Mouse (Mus musculus): Measurements from ENCODE around the gene Gm49510. TPM values are rescaled to one million over a fixed set of nuclear protein-coding genes. Genes with fewer than 3 reads are reported as not detected.

Gm49510 gene
- polyA plus RNA-seq, 1 experiment from 2014 or later: 0.16 TPM

DNA sequence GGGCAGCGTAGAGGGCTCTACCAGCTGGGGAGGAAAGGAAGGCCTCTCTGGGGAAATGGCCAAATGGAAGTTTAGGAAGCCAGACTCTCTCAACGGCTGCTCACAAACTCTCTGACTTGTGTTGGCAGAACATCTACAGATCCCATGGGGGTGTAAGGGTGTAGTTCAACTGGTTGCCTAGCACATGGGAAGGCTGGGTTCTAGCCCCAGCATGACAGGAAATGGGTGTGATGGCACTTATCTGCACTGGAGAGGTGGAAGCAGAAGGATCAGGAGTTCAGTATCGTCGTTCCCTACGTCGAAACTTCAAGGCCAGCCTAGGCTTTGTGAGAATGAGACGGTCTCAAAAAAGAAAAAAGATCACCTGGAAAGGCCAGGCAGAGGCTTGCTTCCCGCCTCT, 9.5 kb downstream of the Gm49510 start:
- 90% methylated on average over 8 of the region's 8 CpGs for WGBS
- no peaks in the 10 kb centered on the region for H3K36me3 ChIP-seq (replicated peaks; ENCODE audit: control insufficient read depth, insufficient read depth)
- DNase-seq (ENCODE audit: low spot score) (no peak), ATAC-seq (ENCODE audit: low FRiP score) (no peak)
- peaks cover 5% of the 10 kb centered on the region; the same call in 1 of the 2 replicates for H3K4me1 ChIP-seq (replicated peaks; ENCODE audit: control insufficient read depth, insufficient read depth, low read length)
- no peak overlapping the region for H3K4me2 ChIP-seq (replicated peaks)
- H3K4me3 ChIP-seq (replicated peaks; ENCODE audit: low read length): no peak overlapping the region
- H3K9ac ChIP-seq: no peak overlapping the region
- no peaks in the 10 kb centered on the region for H3K9me3 ChIP-seq (ENCODE audit: control insufficient read depth, low read length)
- no peaks in the 10 kb centered on the region for H3K27me3 ChIP-seq (ENCODE audit: control insufficient read depth, insufficient read depth, low read length)
- no peak overlapping the region for H3K27ac ChIP-seq

- no peaks in the 10 kb centered on the region for H3K9me3 ChIP-seq (ENCODE audit: control insufficient read depth, low read length)
- H3K27me3 ChIP-seq (ENCODE audit: control insufficient read depth, insufficient read depth, low read length): no peaks in the 10 kb centered on the region
- no peak overlapping the region for H3K9ac ChIP-seq
- no peak for DNase-seq (ENCODE audit: low spot score)
- no peak overlapping the region for H3K27ac ChIP-seq
- no peaks in the 10 kb centered on the region for H3K36me3 ChIP-seq (replicated peaks; ENCODE audit: control insufficient read depth, insufficient read depth)
- no peak overlapping the region for H3K4me3 ChIP-seq (replicated peaks; ENCODE audit: low read length)
- no peak overlapping the region for H3K4me2 ChIP-seq (replicated peaks)
- no peak for ATAC-seq (ENCODE audit: low FRiP score)
- WGBS: 38% methylated on average over 9 of the region's 9 CpGs
- H3K4me1 ChIP-seq (replicated peaks; ENCODE audit: control insufficient read depth, insufficient read depth, low read length): peaks cover 28% of the 10 kb centered on the region
These were observed 12.6 kb downstream of the Gm49510 start for GRCm38 (mm10) chr15:78912040-78912439.

DNA sequence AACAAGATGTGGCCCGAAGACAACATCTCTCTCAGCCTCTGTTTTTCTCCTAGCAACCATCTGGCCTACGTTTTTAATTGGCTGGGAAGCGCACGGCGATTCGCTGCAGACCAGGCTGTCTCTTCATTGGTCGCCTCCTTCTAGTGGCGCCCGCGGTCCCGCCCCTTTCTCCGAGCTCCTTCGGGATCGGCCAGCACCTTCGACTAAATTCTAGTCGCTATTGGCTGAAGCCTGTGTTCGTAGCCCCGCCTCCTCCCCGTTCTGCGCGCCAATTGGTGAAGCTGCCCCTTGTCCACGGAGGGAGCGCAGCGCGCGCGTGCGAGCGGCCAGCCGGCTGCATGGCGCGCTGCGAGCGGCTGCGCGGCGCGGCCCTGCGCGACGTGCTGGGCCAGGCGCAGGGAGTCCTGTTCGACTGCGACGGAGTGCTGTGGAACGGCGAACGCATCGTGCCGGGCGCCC, 14.2 kb downstream of the Gm49510 start, which contains the start of gene Pdxp:
Gene Pdxp (plus strand): TSS at position 288 of the 459 bp plus-strand sequence.
- peak; percentile 96 for DNase-seq (ENCODE audit: low spot score)
- H3K36me3 ChIP-seq (replicated peaks; ENCODE audit: control insufficient read depth, insufficient read depth): peaks cover 6% of the 10 kb centered on the region
- 1% methylated on average over 47 of the region's 51 CpGs for WGBS

DNA sequence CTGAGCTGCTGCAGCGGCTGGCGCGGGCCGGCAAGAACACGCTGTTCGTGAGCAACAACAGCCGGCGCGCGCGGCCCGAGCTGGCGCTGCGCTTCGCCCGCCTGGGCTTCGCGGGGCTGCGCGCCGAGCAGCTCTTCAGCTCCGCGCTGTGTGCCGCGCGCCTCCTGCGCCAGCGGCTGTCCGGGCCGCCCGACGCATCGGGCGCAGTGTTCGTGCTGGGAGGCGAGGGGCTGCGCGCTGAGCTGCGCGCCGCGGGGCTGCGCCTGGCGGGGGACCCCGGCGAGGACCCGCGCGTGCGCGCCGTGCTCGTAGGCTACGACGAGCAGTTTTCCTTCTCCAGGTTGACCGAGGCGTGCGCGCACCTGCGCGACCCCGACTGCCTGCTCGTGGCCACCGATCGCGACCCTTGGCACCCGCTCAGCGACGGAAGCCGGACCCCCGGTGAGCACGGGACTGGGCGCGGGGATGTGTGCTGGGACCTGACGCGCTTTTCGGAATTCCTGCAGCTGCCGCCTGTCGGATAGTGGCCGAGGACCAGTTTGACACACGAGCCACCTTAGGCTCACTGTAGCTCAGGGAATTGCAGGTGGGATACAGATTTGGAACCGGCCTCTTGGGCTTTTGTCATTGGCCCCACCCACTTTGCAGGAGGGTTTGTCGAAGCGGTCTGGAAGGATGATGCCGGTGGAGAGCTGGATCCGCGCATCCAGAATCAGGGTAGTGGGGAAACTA, 14.8 kb downstream of the Gm49510 start:
- Histone ChIP-seq H3K9ac (peak overlapping the region; percentile 87), H3K27me3 (ENCODE audit: control insufficient read depth, insufficient read depth, low read length) (no peaks in the 10 kb centered on the region), H3K36me3 (replicated peaks; ENCODE audit: control insufficient read depth, insufficient read depth) (peaks cover 10% of the 10 kb centered on the region), H3K4me1 (replicated peaks; ENCODE audit: control insufficient read depth, insufficient read depth, low read length) (peaks cover 28% of the 10 kb centered on the region), H3K27ac (peak overlapping the region; percentile 98), H3K4me2 (replicated peaks) (peak overlapping the region; percentile 93), H3K4me3 (replicated peaks; ENCODE audit: low read length) (peak overlapping the region; percentile 86), H3K9me3 (ENCODE audit: control insufficient read depth, low read length) (no peaks in the 10 kb centered on the region)
- DNase-seq (ENCODE audit: low spot score): peak; percentile 69
- peak; percentile 70 for ATAC-seq (ENCODE audit: low FRiP score)
- 0% methylated on average over 82 of the region's 87 CpGs for WGBS

More for the DNA sequence above, 14.2 kb downstream of the Gm49510 start, which contains the start of gene Pdxp:
- Histone ChIP-seq H3K27ac (peak within 1 kb of the TSS; percentile 98), H3K4me1 (replicated peaks; ENCODE audit: control insufficient read depth, insufficient read depth, low read length) (peaks cover 28% of the 10 kb centered on the region), H3K27me3 (ENCODE audit: control insufficient read depth, insufficient read depth, low read length) (no peaks in the 10 kb centered on the region), H3K4me3 (replicated peaks; ENCODE audit: low read length) (peak within 1 kb of the TSS; percentile 86), H3K4me2 (replicated peaks) (peak within 1 kb of the TSS; percentile 93), H3K9me3 (ENCODE audit: control insufficient read depth, low read length) (no peaks in the 10 kb centered on the region), H3K9ac (peak within 1 kb of the TSS; percentile 87)
- peak; percentile 95 for ATAC-seq (ENCODE audit: low FRiP score)

- Histone ChIP-seq H3K36me3 (replicated peaks; ENCODE audit: control insufficient read depth, insufficient read depth) (peaks cover 14% of the 10 kb centered on the region), H3K4me2 (replicated peaks) (peak overlapping the region; percentile 93), H3K4me3 (replicated peaks; ENCODE audit: low read length) (peak overlapping the region; percentile 86), H3K9ac (peak overlapping the region; percentile 87), H3K27ac (peak overlapping the region; percentile 98), H3K9me3 (ENCODE audit: control insufficient read depth, low read length) (no peaks in the 10 kb centered on the region), H3K4me1 (replicated peaks; ENCODE audit: control insufficient read depth, insufficient read depth, low read length) (peaks cover 28% of the 10 kb centered on the region), H3K27me3 (ENCODE audit: control insufficient read depth, insufficient read depth, low read length) (no peaks in the 10 kb centered on the region)
- DNase-seq (ENCODE audit: low spot score): no peak
- ATAC-seq (ENCODE audit: low FRiP score): no peak
- WGBS: 46% methylated on average over 8 of the region's 8 CpGs
These were observed 15.6 kb downstream of the Gm49510 start for GRCm38 (mm10) chr15:78914823-78915659.

DNA sequence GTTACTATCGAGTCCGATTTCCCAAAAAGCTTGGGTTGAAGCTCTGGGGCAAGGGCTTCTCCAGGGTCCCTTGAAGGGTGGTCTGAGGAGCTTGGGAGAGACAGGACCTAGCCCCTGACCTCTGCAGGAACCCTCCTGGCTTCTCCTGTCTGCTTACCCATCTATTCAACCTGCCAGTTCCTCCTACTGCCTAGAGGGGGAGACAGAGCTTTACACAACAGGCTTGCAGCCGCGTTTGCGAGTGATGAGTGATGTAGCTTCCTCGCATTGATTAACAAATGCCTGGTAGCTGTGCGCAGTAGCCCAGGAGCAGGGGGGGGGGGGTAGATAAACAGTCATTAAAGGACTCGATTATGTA, 16.2 kb downstream of the Gm49510 start:
- WGBS: 8% methylated on average over 8 of the region's 8 CpGs
- DNase-seq (ENCODE audit: low spot score): peak; percentile 82
- Histone ChIP-seq H3K9me3 (ENCODE audit: control insufficient read depth, low read length) (no peaks in the 10 kb centered on the region), H3K4me1 (replicated peaks; ENCODE audit: control insufficient read depth, insufficient read depth, low read length) (peaks cover 28% of the 10 kb centered on the region), H3K27me3 (ENCODE audit: control insufficient read depth, insufficient read depth, low read length) (no peaks in the 10 kb centered on the region), H3K9ac (peak overlapping the region; percentile 87), H3K4me3 (replicated peaks; ENCODE audit: low read length) (peak overlapping the region; percentile 86), H3K4me2 (replicated peaks) (peak overlapping the region; percentile 93), H3K36me3 (replicated peaks; ENCODE audit: control insufficient read depth, insufficient read depth) (peaks cover 14% of the 10 kb centered on the region), H3K27ac (peak overlapping the region; percentile 66)
- ATAC-seq (ENCODE audit: low FRiP score): 0 out of 2 replicates have a peak, but pooled peaks have one; percentile 12

DNA sequence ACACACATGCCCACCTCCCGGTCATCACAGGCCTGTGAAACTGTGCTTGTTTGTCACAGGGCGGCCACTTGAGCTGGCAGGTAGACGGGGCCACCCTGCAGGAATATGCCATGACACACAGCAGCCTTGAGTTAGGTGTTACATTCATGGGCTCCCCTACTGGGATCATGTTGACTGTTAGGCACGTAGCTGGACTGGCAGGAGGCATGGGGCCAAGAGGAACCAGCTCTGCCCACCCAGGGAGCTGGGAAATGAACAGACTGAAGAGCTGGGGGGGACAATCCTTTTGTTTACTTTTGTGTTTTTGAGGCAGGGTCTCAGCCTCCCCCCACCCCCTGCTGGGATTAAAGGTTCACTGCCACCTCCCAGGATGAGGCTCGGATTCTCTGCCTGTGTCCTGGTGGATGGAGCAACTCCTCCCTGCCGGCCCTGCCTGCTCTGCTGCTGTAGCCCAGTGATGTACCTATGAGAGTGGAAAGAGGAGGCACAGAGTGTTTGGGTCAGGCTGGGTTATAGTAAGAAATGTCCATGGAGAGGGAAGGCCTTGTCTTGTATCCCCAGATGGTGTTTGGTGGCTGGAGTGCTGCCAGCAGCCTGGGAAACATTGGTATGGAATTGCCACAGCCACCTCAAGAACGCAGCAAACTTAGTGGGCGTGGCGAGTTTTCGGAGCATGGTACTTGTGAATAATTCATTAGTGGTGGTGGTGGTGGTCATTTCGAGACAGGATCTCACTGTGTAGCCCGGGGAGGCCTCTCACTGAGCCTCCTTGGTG, 16.8 kb downstream of the Gm49510 start:
- H3K4me3 ChIP-seq (replicated peaks; ENCODE audit: low read length): peak overlapping the region; percentile 86
- H3K27ac ChIP-seq: peak overlapping the region; percentile 66
- no peak for DNase-seq (ENCODE audit: low spot score)
- peaks cover 14% of the 10 kb centered on the region for H3K36me3 ChIP-seq (replicated peaks; ENCODE audit: control insufficient read depth, insufficient read depth)
- WGBS: 29% methylated on average over 12 of the region's 12 CpGs
- H3K27me3 ChIP-seq (ENCODE audit: control insufficient read depth, insufficient read depth, low read length): no peaks in the 10 kb centered on the region
- H3K9ac ChIP-seq: peak overlapping the region; percentile 87
- H3K9me3 ChIP-seq (ENCODE audit: control insufficient read depth, low read length): no peaks in the 10 kb centered on the region
- peaks cover 28% of the 10 kb centered on the region for H3K4me1 ChIP-seq (replicated peaks; ENCODE audit: control insufficient read depth, insufficient read depth, low read length)
- ATAC-seq (ENCODE audit: low FRiP score): 0 out of 2 replicates have a peak, but pooled peaks have one; percentile 1
- H3K4me2 ChIP-seq (replicated peaks): peak overlapping the region; percentile 93

DNA sequence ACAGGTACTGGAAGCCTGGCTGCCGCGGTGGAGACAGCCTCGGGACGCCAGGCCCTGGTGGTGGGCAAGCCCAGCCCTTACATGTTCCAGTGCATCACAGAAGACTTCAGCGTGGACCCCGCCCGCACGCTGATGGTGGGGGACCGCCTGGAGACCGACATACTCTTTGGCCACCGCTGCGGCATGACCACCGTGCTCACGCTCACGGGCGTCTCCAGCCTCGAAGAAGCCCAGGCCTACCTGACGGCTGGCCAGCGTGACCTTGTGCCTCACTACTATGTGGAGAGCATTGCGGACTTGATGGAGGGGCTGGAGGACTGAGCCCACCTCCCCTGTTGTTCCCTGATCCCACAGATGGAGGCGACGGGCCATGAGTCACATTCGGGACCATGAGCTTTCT, 18.7 kb downstream of the Gm49510 start:
- H3K27me3 ChIP-seq (ENCODE audit: control insufficient read depth, insufficient read depth, low read length): no peaks in the 10 kb centered on the region
- peaks cover 26% of the 10 kb centered on the region for H3K4me1 ChIP-seq (replicated peaks; ENCODE audit: control insufficient read depth, insufficient read depth, low read length)
- peaks cover 14% of the 10 kb centered on the region for H3K36me3 ChIP-seq (replicated peaks; ENCODE audit: control insufficient read depth, insufficient read depth)
- DNase-seq (ENCODE audit: low spot score) (no peak), ATAC-seq (ENCODE audit: low FRiP score) (no peak)
- H3K27ac ChIP-seq: no peak overlapping the region
- WGBS: 94% methylated on average over 23 of the region's 23 CpGs
- no peak overlapping the region for H3K4me2 ChIP-seq (replicated peaks)
- H3K9me3 ChIP-seq (ENCODE audit: control insufficient read depth, low read length): no peaks in the 10 kb centered on the region
- no peak overlapping the region for H3K4me3 ChIP-seq (replicated peaks; ENCODE audit: low read length)
- no peak overlapping the region for H3K9ac ChIP-seq
